Mouse (Mus musculus) forebrain, embryonic 16.5 days (tissue): ENCODE measurements around the gene Slc2a4. TPM values are rescaled to one million over a fixed set of nuclear protein-coding genes. Genes with fewer than 3 reads are reported as not detected.

Experiments
- ATAC-seq: fragments of 200-750 bp; cut with Nextera tagmentation; 2 replicates; pipeline ENCODE4 v1.8.0; 2017; ENCODE audit warnings: mild to moderate bottlenecking, moderate library complexity
- H3K27ac ChIP-seq: fragments of 300-500 bp; sonication (generic); 2 replicates; pipeline ENCODE4 v1.5.1; 2014; ENCODE audit warnings: low read length, control low read depth
- H3K27me3 ChIP-seq: fragments of 300-500 bp; sonication (generic); replicated peaks from 2 replicates; pipeline ENCODE4 v1.6.1; 2014; ENCODE audit warnings: low read length; ENCODE audit not compliant: control insufficient read depth, insufficient read depth
- H3K36me3 ChIP-seq: fragments of 300-500 bp; sonication (generic); 2 replicates; pipeline ENCODE4 v1.6.1; 2014; ENCODE audit not compliant: control insufficient read depth, insufficient read depth
- H3K4me1 ChIP-seq: fragments of 300-500 bp; sonication (generic); replicated peaks from 2 replicates; pipeline ENCODE4 v1.6.1; 2014; ENCODE audit warnings: low read length; ENCODE audit not compliant: control insufficient read depth, insufficient read depth
- H3K4me2 ChIP-seq: fragments of 300-500 bp; sonication (generic); 2 replicates; pipeline ENCODE4 v1.6.1; 2014; ENCODE audit warnings: mild to moderate bottlenecking, low read length, control low read depth
- H3K4me3 ChIP-seq: fragments of 300-500 bp; sonication (generic); replicated peaks from 2 replicates; pipeline ENCODE4 v1.5.1; 2014; ENCODE audit warnings: mild to moderate bottlenecking, low read length, control low read depth
- H3K9ac ChIP-seq: fragments of 300-500 bp; sonication (generic); replicated peaks from 2 replicates; pipeline ENCODE4 v1.6.1; 2014; ENCODE audit warnings: low read depth, low read length, control low read depth
- H3K9me3 ChIP-seq: fragments of 300-500 bp; sonication (generic); 2 replicates; pipeline ENCODE4 v1.6.1; 2016; ENCODE audit warnings: low read length; ENCODE audit not compliant: control insufficient read depth
- WGBS: fragments of 180-500 bp; shearing (Covaris S2); extraction: QIAGEN DNeasy Blood & Tissue Kit; methylation state at CpG from one replicate; pipeline ENCODE4 v1.1.7; 2014; 5-methylcytosine and 5-hydroxymethylcytosine counted together
- polyA plus RNA-seq: library from polyadenylated mRNA; unstranded; fragments of >200 nt; fragmentation: Nextera tagmentation; extraction: Ambion mirVana; gene quantifications from 2 replicates; pipeline ENCODE4 v1.2.1, GENCODE M21; 2015

The Slc2a4 gene
- polyA plus RNA-seq, 1 experiment from 2014 or later = 6.7 TPM

DNA sequence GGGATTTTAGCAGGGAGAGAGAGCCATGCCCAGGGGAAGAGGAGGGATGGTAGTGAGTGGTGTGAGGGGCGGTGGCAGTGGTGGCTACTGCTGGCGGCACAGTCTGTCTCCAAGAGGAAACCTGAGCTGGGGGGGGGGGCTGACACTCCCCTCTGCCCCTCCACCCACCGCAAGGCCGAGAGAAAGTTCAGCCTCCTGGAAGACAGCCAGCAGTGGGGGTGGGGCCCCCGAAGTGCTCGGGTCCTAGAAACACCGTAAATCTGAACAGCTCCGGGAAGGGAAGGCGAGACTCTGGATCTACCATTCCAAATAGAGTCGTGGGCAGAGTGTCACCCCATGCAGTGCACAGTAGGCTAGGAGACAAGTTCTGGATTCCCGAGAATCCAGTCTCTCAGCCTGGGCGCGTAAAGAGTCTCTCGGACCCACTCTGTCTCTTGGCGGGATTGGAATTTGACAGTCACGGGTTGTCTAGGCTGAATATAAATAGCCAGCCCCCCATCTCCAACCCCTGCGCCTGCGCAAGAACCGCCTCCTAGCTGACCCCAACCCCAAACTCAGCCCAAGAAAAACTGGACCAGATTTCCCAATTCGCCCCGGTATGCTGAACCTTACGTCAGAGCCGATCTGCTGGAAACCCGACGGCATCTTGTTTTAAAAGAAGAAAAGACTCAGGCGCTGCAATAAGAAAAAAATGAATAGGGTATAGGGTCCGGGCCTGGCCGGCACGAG, 487 bp downstream of the Slc2a4 start:
- peak overlapping the region; percentile 16; the same call in 1 of the 2 replicates for H3K27ac ChIP-seq
- 2% methylated on average over 29 of the region's 29 CpGs for WGBS
- H3K36me3 ChIP-seq = no peaks in the 10 kb centered on the region
- H3K4me2 ChIP-seq = peak overlapping the region; percentile 61
- H3K4me1 ChIP-seq = peaks cover 17% of the 10 kb centered on the region
- H3K4me3 ChIP-seq = peak overlapping the region; percentile 53
- H3K9ac ChIP-seq = peak overlapping the region; percentile 53
- H3K9me3 ChIP-seq = no peaks in the 10 kb centered on the region
- peak; percentile 49 for ATAC-seq
- no peaks in the 10 kb centered on the region for H3K27me3 ChIP-seq

DNA sequence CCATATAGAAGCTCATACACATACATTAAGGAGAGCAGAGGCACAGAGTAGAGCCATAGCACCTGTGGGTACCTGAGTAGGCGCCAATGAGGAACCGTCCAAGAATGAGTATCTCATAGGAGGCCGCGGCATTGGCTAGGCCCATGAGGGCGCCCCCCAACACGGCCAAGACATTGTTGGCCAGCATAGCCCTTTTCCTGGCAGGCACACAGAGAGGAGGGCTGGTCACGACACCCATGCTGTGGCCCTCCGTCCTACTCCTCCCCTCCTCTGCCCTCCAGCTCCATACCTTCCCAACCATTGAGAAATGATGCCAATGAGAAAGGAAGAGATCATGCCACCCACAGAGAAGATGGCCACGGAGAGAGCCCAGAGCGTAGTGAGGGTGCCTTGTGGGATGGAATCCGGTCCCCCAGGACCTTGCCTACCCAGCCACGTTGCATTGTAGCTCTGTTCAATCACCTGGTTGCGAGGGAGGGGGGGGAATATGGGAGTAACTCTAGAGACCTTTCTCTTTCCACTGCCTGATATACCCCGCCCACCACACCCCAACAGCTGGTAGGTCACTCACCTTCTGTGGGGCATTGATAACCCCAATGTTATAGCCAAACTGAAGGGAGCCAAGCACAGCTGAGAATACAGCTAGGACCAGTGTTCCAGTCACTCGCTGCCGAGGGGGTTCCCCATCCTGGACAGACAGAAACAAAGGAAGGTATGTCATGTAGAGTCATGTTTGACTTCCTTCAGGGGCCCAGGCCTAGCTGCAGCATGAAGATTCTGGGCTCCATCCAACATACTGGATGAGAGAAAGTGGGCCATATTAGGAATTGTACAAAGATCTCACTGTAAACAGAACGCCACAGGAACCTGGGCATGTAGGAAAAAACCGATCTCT, 1.7 kb downstream of the Slc2a4 start:
- WGBS = 91% methylated on average over 18 of the region's 18 CpGs

DNA sequence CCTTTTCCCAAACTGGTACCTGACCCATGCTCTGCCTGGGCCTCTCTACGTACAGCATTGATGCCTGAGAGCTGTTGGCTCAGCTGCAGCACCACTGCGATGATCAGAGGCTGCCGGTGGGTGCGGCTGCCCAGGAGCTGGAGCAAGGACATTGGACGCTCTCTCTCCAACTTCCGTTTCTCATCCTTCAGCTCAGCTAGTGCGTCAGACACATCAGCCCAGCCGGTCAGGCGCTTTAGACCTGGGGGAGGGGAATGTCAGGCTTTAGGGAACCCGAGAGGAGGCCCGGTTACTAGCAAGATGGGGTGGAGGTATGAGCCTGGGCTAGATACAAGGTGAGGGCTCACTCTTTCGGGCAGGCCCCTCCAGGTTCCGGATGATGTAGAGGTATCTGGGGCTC, 2.8 kb downstream of the Slc2a4 start:
- H3K4me1 ChIP-seq = peaks cover 17% of the 10 kb centered on the region
- H3K27ac ChIP-seq = no peak overlapping the region
- no peaks in the 10 kb centered on the region for H3K27me3 ChIP-seq
- no peak overlapping the region for H3K4me2 ChIP-seq
- ATAC-seq = no peak
- no peak overlapping the region for H3K4me3 ChIP-seq
- H3K36me3 ChIP-seq = no peaks in the 10 kb centered on the region
- no peaks in the 10 kb centered on the region for H3K9me3 ChIP-seq
- 84% methylated on average over 13 of the region's 13 CpGs for WGBS
- no peak overlapping the region for H3K9ac ChIP-seq

More for the DNA sequence above, 1.7 kb downstream of the Slc2a4 start:
- no peak overlapping the region for H3K9ac ChIP-seq
- no peak overlapping the region for H3K4me2 ChIP-seq
- peaks cover 17% of the 10 kb centered on the region for H3K4me1 ChIP-seq
- H3K27me3 ChIP-seq = no peaks in the 10 kb centered on the region
- H3K27ac ChIP-seq = no peak overlapping the region
- H3K9me3 ChIP-seq = no peaks in the 10 kb centered on the region
- H3K4me3 ChIP-seq = no peak overlapping the region
- no peak for ATAC-seq
- H3K36me3 ChIP-seq = no peaks in the 10 kb centered on the region

DNA sequence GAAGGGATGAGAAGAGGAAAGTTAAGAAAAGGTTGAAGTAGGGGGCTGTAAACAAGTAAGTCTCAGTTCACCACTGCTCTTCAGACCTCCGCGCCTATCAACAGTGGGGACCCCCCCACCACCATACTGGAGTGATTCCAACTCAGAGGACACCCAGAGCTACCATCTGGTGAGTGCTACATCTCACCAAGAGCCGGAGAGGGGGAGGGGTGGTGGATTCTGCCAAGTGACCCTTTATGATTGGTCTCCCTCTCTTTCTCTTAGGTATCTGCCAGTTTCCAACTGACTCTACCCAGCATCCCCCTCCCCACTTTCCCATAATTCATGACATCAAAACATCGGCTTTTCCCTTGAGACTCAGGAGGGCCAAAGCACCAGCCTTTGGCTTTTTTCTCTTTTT, 7.0 kb downstream of the Slc2a4 start:
- no peak for ATAC-seq
- Histone ChIP-seq H3K27ac (no peak overlapping the region), H3K27me3 (peaks cover 13% of the 10 kb centered on the region), H3K4me2 (no peak overlapping the region), H3K4me1 (peaks cover 9% of the 10 kb centered on the region), H3K9me3 (no peaks in the 10 kb centered on the region), H3K36me3 (no peaks in the 10 kb centered on the region), H3K9ac (no peak overlapping the region), H3K4me3 (no peak overlapping the region)
- 80% methylated on average over 4 of the region's 4 CpGs for WGBS

DNA sequence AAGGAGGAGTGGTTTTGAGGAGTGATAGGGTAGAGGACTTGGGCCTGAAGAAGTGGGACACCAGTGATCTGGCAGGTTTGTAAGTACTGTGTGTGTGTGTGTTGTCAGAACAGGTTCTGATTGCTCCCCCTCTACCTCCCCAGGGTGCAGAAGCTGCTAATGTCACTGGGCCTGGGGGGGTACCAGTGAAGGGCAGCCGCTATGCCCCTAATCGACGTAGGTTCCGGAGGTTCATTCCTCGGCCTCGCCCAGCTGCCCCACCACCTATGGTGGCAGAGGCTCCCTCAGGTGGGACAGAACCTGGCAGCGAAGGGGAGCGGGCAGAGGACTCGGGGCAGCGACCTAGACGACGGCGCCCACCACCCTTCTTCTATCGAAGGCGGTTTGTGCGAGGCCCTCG, 8.3 kb downstream of the Slc2a4 start:
- Histone ChIP-seq H3K36me3 (no peaks in the 10 kb centered on the region), H3K4me2 (no peak overlapping the region), H3K4me1 (peaks cover 15% of the 10 kb centered on the region), H3K27me3 (peaks cover 13% of the 10 kb centered on the region), H3K9ac (no peak overlapping the region), H3K4me3 (no peak overlapping the region), H3K9me3 (no peaks in the 10 kb centered on the region), H3K27ac (no peak overlapping the region)
- no peak for ATAC-seq
- 94% methylated on average over 17 of the region's 17 CpGs for WGBS

DNA sequence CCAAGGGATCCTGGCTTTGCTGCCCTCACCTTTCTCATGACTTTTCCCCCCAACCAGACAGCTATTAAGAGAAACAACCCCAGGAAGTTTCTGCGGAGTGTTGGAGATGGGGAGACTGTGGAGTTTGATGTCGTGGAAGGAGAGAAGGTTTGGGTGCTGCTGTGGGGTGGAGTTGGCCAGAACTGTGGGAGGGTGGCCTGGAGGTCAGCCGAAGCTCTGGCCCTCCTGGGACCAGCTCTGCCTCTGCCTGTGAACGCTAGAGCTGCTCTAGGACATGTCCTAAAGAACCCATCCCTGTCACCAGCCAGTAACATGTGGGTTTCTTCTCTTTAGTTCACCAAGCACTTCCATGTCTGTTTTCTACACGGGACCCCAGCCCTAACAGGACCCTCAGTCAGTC, 8.8 kb downstream of the Slc2a4 start:
- WGBS = 66% methylated on average over 5 of the region's 5 CpGs
- Histone ChIP-seq H3K4me3 (no peak overlapping the region), H3K4me2 (no peak overlapping the region), H3K9ac (no peak overlapping the region), H3K27me3 (peaks cover 13% of the 10 kb centered on the region), H3K9me3 (no peaks in the 10 kb centered on the region), H3K36me3 (no peaks in the 10 kb centered on the region), H3K27ac (no peak overlapping the region), H3K4me1 (peaks cover 19% of the 10 kb centered on the region)
- no peak for ATAC-seq

DNA sequence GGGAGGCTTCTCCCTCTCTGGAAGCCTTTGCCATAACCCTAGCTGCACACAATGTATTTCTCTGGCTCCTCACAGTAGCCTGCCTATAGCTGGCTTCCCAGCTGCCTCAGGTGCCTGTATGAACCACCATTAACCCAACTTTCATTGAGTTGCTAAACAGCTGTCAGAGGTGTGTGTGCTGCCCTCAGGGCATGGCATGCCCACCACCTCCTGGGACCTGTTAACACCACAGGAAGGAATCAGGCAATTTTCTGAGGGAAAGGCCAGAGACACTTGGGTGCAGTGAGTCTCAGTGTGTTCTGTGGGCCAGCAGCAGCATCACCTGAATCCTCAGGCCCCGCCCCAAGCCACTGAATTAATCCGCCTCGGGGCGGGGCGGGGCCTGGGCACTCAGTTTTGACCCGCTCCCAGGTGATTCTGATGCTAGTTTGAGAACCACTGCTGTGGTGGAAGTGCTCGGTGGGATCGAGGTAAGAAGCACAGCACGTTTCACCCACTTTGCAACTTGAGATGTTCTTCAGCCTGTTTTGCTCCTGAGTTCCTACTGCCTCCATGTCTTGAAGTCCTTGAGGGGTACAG, 9.5 kb downstream of the Slc2a4 start:
- Histone ChIP-seq H3K27me3 (peaks cover 13% of the 10 kb centered on the region), H3K9me3 (no peaks in the 10 kb centered on the region), H3K27ac (no peak overlapping the region), H3K36me3 (no peaks in the 10 kb centered on the region), H3K4me3 (no peak overlapping the region), H3K4me2 (no peak overlapping the region), H3K9ac (no peak overlapping the region), H3K4me1 (peaks cover 22% of the 10 kb centered on the region)
- WGBS = 18% methylated on average over 9 of the region's 9 CpGs
- ATAC-seq = no peak

DNA sequence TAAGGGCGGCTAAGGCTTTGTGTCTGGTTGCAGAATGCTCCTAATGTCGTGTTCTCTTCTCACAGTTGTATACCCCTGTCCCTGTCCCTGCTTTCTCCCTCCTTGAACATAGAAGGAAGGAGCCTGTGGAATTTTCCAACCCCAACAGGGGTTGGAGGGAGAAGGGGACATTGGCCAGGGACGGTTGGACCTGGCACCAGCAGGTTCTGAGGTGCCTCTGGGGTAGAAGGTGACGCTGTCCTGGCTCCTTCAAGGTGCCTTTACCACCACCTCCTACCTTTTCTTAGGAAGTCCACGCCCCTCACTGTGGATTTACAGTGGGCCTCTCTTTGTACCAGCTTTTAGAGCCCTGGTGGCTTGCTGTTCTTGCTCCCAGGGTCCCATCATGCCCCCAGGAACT, 10.2 kb downstream of the Slc2a4 start:
- H3K9ac ChIP-seq = no peak overlapping the region
- peaks cover 22% of the 10 kb centered on the region for H3K4me1 ChIP-seq
- H3K36me3 ChIP-seq = no peaks in the 10 kb centered on the region
- no peak overlapping the region for H3K4me3 ChIP-seq
- WGBS = 68% methylated on average over 5 of the region's 5 CpGs
- no peaks in the 10 kb centered on the region for H3K9me3 ChIP-seq
- no peak overlapping the region for H3K27ac ChIP-seq
- H3K27me3 ChIP-seq = peaks cover 13% of the 10 kb centered on the region
- H3K4me2 ChIP-seq = no peak overlapping the region
- no peak for ATAC-seq

DNA sequence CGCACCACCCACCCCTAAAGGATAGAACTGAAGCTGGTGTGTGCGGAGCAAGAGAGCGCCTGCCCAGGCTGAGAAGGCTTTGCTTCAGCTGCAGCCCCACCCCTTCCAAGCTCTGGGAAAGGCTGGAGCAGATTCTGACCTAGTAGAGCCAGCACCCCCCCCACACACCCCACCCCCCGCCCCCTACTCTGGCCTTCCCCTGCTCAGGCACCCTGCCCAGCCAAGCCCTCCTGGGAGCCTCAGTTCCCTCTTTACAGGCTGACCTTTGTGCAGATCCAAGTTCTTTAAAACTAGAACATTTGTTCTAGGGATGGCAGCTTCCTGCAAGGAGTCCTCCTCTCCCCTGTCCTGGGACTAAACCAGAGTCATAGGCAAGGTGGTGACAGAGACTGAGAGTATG, 10.6 kb downstream of the Slc2a4 start:
- Histone ChIP-seq H3K4me3 (no peak overlapping the region), H3K4me1 (peaks cover 22% of the 10 kb centered on the region)

More for the DNA sequence above, 10.6 kb downstream of the Slc2a4 start:
- Histone ChIP-seq H3K27me3 (peaks cover 13% of the 10 kb centered on the region), H3K36me3 (no peaks in the 10 kb centered on the region), H3K27ac (no peak overlapping the region), H3K4me2 (no peak overlapping the region), H3K9ac (no peak overlapping the region), H3K9me3 (no peaks in the 10 kb centered on the region)
- no peak for ATAC-seq
- WGBS = 32% methylated on average over 4 of the region's 4 CpGs
